Mouse (Mus musculus) urinary bladder, adult 18-20 months (tissue): ENCODE results near the gene Slc25a4.
"Not testable (repeated sequence)": the region's sequence is repeated elsewhere in the genome, so short reads cannot be mapped to it uniquely, and the experiment has no call there.

ENCODE experiments used
- DNase-seq, 2 experiments: peaks; one replicate each; pipeline ENCODE4 v3.0.0; 2022; ENCODE audit warnings: low spot score in 2 of 2, mixed read lengths in 2 of 2

The Slc25a4 gene

DNA sequence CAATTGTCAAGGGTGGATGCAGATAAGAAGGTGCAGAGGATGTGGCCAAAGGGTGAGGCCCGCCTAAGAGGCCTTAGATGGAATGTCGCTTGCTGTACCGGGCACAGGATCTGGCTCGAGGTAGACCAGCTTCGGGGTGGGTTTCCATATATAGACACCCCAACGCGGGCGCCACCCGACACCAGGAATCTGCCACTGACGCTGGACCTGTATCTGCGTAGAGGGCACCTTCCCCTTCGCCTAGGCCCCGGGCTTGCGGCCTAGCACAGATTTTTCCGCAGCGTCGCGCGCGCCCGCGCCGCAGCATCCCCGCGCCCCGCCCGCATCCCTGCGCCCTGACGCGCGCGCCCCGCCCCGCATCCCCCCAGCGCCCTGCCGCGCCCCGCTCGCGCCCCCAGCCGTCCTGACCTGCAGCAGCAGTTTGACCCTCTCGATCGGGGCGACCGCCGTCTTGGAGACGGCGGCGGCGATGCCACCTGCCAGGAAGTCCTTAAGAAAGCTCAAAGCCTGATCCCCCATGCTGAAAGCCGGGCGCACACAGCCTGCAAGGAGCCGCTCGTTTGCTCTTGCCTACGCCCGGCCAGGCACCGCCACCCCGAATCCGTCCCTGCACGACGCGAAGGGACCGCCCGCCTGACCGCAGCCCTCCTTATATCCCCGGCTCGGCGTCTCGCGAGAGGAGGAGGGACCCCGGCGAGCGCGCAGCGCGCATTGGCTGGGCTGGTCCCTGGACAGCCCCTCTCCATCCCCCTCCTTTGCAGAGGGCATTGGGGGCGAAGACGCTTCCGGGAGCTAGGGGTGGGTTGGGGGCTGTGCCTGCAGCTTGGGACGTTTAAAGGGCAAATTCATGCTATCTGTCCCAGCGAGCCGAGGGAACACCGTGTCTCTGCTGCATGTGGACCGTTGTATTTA is at the start of gene Slc25a4:
Gene Slc25a4 (minus strand): TSS at position 881 of the 912 bp plus-strand sequence.
- DNase-seq = peak; percentile 94 to 95

DNA sequence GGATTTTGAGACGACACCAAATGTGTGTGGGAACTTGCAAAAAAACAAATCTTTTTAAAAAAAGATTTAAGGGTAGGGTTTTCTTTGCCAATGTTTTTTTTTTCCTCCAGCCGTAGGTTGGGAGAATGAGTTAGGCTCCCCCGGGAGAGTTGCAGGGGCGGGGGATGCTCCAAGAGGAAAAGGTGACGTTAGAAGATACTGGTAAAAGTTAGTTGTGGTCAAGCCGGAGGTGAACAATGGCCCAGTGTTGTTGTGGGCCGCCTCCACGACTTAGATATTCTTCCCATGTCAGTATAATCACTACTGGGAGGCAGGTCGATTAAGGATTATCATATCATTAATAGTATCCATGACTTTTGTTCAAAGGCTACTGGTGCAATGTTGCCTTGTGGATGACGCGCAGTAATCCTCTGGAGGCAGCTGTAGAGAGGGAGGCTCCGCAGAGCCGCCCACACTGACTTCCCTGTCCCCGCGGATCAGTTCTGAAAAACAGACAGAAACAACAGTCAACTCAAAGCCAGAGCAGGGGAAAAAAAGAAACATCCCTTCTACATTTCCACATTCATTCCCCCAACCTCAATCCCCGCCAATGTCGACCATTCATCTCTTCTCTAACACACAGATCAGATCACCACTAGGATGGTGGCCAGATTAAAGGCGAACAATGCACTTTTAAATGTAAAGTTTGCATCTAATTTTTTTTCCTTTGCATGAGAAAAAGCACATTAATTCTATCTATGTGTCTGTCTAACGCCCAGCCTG is 47.0 kb upstream of the Slc25a4 start:
- DNase-seq = no peak

DNA sequence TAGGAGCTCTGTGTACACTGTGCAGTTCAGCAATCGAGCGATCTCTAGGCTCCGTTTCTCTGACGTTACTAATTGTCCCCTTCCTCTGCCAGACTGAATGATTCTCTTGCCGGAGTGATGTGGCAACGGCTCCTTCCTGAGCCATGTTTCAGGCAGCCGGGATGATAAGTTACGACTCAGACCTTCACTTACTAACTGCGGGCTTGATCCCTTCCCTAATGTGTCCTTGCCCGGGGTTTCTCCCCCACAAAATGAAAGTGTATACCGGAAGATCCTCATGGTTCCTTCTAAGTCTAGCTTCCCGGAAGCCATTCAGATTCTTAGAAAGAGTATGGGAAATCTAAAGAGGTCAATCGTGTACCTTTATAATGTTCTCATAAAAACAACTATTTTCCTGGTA is 41.4 kb upstream of the Slc25a4 start:
- no peak for DNase-seq

DNA sequence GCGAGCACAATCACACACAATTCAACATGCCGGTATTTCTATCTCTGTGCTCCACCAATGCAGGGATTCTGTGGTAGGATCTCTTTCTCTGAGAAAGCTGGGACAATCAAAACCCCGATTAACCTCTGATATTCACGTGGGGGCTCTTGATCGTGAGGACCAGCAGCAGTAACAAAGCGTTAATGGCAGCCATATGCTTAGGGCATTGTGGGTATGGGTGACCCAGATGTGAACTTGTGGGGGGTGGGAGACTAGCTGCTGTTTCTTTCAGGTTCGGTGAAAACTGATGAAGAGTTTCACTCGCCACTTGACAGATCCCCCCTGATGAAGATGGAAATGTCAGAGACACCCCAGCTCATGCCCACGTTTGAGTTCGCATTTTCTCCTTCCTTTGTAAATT is 40.5 kb upstream of the Slc25a4 start:
- DNase-seq = no peak

DNA sequence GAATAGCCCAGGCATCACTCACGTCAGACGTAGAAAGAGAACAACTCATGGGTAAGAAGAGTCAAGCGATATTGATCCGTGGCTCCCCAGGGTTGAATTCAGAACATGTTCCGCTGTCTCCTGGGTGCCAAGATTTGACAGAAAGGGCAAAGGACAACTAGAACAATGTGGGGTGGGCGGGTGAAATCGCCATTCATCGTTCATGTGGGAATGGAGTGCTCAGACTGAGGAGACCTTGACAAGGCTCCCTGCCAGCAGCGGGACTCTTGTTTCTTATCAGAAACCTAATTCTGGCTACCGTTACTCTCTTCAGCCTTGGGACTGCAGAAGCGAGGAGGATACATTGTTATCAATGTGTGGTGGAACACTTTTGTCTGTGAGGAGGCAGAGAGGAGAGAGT is 35.3 kb upstream of the Slc25a4 start:
- no peak for DNase-seq

DNA sequence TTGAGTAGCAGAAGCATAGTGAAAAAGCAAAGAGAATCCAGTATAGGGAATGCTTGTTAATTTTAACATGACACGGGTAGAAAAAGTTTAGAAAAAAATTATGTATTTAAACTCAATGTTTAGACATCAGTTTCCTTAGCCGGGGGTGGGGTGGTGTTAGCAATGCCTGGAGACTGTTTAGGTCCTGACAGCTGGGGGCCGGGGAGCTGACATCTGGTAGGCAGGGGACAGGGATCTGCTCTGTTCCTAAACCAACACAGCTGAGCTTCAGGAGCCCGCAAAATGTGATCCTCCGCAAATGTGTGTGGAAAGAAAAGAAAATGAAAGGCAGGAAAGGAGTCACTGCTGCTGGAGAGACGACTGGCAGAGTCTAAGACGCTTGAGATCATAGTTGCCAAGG is 31.9 kb upstream of the Slc25a4 start:
- no peak for DNase-seq

DNA sequence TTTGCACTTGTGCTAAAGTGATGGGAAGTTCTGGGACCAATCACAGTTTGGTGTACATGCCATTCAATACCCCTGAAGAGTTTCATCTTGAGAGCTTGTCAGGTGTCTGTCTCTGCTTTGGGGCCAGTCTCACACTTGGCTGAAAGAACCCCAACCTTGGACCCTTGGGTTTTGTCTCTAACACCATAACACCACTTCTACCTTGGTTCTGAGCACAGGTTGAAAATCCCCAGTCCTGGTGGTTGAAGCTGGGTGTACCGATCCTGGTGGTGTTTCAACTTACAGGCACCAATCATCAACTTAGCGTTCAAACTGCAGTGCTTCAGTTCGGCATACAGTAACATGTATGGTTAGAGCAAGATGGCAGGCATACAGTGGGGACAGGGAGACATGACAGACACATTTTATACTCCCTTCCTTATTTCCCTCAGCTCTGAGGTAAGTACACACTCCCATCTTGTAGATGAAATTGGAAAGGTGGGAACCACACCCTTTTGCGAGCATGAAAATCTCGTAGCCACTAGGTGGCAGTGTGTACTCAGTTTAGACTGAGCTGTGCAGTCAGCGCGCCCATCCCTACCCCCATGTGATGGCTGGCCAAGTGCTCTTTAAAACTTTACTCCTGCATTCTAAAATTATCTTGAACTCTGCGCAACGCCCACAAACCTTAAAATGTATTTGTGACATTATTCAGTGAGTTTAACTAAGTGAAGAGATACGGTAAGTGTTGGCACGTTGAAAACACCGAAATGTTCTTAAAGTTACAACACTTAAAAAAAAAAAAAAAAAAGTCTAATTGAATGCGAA is 30.7 kb upstream of the Slc25a4 start:
- DNase-seq = peak; percentile 40 to 43

DNA sequence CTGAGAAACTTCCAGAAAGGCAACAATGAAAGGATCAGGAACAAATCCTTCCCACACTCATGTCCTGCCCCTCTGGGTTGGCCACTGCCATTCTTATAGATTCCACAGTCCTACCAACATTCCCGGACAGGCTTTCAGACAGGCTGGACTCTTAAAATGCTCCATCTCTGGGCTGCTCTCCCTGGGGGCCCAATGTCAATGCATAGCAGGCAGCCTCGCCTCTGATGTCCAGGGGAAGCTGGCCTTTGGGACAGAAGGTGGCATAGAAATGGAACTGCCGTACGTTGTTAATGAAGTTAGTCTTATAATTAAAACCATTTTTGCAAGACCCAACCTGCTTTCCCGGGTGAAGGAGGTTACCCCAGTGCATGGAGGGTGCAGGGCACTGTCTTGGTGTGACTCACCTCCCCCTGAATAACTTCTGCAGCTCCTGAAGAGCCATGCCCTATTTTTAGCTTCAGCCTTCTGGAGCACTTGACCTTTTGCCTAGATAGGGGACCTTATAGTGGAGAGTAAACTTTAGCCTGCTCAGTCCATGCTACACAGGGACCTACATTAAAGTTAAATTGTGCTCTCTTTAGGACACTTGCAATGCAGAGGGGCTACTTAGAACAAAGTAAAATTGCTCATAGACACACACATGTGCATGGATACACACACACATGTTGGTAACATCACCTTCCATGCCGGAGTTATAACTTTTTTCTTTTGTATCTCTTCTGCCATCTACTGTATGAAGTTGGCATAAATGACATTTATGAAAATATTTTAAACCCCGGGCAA is 25.5 kb upstream of the Slc25a4 start:
- DNase-seq = no peak

DNA sequence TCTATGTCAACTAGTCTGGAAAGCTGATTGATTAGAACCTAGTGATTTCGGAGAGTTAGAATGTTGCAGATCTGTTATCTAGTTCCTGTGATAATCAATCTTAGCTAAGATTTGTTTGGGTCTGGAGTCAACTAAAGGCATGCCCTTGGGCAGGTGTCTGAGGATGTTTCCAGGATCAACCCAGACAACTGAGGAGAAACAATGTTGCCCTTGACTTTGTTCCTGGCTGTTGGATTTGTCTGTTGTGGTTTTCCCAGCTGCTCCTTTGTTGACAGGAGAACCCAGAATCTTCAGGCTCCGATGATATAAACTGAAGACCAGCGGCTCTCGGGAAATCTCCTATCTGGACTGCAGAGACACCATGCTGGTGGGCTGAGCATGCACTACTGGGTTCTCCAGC is 23.7 kb upstream of the Slc25a4 start:
- DNase-seq = no peak

DNA sequence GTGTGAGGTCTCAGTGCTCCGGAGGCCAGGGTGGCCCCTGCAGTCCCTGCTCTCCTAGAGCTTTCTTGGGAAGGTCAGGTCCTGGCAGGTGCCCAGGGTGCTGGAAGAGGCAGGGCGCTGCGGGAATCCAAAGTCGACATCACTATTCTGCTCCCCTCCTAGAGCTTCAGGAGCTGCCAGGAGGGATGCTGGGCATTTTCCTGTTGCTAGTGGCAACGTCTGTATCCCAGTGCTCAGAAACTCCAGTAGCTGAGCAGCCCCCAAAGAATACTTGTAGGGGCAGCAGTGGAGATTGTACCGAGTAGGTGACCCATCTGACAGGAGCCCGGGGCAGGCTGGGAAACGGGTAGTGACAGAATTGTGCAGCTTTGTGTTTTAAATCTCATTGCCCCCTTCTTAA is 21.7 kb upstream of the Slc25a4 start:
- DNase-seq = no peak

DNA sequence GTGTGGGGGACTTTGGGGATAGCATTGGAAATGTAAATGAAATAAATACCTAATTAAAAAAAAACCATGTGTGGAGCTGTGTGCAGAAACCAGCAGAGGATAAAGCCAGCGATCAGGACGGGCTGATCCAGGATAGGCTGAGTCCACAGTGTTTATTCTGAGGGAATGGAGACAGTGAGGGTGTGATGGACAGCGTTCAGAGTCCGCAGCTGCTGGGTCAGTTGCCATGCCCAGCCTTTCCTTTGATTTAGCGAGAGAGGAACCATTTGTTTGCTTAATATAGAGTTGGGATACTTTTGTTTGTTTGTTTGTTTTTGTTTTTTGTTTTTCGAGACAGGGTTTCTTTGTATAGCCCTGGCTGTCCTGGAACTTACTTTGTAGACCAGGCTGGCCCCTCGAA is 20.9 kb upstream of the Slc25a4 start:
- DNase-seq = not testable (repeated sequence)

DNA sequence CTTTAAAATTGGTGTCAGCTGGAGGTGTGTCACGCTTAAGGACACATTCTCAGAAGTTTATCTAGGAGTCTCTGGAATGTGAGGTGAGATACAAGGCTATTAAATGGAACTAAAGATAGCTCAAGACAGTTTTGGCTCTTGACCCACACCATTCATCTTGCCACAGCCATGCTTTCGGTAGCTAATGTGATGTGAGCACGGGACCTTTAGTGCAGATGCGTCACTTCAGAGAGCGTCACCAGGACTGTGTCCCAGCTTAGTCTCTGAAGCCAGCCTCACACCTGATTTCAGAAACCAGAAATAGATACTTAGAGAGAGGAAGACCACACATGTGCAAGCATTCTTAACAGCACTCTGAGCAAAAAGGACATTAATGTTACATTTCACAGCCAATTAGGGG is 15.5 kb upstream of the Slc25a4 start:
- DNase-seq = no peak

DNA sequence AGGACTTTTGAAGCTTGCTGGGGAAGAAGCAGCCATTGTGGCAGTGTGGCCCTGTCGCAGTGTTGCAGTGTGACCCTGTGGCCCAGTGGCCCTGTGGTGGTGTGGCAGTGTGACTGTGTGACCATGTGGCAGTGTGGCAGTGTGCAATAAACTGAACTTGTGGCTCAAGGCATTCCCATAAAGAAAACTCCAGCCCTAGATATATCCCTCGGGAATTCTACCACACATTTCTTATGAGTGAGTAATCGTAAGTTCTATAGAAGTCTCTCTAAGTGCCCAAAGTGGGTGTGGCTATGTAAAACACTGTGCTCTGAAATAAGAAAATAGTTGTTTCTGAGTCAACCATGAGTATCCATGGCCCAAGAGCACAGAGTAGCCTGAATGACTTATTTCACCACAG is 14.4 kb upstream of the Slc25a4 start:
- no peak for DNase-seq

DNA sequence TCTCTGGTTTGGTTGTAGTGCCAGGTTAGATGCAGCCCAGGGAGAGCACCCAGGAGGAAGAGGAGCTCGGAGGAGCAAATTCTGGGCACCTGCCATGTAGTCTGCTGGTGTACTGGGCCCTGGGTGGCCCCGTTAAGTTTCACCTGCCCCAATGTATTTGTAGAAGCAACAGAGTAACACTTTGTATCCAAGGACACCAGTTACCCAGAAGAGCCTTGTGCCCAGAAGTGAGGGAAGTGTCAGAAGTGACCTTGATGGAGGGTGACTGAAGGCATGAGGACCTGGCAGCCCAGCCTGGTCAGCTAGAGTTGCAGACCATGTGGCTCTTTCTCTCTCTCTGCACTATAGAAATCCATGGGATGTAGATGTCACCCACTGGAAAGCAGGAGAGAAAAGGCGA is 9.5 kb upstream of the Slc25a4 start:
- no peak for DNase-seq

DNA sequence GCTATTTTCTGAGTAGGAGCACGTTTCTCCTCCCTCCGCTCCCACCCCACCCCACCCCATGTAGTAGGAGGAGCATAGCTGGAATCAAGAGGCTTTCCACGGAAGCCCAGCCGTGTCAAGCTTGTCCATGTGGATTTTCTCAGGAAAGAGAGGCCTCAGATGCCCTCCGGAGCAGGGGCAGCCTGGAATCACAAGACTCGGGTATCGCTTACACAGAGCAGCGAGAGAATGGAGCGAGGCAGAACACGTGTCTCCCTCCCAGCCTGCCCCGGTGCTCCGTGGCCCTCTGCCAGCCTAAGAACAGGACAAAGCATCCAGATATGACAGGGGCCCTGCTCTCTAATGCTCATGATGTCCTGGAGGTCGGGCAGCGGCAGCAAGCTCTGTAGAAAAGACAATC is 5.8 kb upstream of the Slc25a4 start:
- DNase-seq = no peak

DNA sequence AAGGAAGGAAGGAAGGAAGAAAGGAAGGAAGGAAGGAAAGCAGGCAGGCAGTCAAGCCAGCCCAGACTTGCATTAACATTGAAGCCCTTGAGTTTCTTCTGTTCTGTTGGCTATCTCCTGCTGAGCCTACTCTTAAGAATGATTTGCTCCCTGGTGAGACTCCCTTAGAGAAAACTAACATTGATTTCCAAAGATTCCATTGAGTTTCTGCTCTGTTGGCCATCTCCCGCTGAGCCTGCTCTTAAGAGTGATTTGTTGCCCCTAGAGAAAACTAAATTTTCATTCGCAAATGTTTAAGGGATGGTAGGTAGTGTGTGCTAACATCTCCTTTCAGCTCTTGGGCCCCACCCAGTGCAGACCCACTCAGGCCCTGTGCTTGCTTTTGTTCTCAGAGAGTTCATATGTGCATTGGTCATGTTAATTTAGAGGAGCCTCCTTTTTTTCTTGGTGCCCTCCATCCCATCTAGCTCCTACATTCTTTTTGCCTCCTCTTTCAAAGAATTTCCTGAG is 2.9 kb upstream of the Slc25a4 start:
- DNase-seq = no peak

DNA sequence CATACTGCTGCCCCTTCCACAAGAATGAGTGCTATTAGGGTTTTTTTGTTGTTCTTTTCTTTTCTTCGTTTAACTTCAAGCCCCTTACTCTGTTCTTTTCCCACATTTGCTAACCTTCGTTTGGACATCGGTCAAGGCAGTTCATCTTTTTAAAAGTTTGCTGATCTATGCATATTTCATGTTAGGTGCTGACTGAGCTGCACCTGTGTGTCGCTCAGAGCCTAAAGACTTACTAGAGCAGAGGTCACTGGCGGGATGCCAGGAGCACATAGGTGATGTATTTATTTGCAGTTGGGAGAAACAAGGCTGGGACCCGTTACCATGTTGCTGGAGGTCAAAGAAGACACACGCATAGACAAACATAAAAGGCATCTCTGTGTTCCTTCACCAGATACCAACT is 1.1 kb upstream of the Slc25a4 start:
- DNase-seq = no peak

DNA sequence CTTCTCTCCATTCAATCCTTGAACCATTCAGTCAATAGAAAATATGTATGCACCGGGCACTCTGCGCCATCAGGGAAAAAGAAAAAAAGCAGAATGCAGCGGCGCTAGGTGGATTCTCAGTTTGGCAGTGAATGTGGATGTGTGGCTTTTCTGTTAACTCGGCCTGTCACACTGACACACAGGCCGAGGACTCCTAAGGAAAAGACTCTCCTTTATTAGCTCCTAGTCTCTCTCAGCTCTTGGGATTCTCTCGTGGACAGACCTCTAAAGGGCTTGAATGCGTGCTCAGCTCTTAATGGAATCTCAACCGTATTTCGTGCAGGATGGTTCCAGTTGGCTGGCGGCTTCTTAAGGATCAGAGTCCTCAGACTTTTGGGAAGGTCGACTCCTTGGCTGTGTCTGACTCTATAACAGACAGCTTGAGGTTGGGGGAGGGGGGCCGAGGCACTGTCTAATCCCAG is 557 bp upstream of the Slc25a4 start:
- DNase-seq = no peak

DNA sequence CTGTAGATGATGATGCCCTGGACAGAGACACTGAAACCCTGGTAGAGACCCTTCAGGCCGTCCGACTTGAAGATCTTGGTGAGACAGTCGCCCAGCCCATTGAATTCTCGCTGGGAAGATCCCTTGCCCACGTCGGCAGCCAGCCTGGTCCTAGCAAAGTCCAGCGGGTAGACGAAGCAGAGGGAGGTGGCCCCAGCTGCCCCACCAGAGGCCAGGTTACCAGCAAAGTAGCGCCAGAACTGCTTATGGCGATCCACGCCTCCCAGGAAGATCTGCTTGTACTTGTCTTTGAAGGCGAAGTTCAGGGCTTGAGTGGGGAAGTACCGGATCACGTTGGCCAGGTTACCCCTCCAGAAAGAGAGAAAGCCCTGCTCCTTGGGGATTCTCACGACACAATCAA is 2.0 kb downstream of the Slc25a4 start:
- no peak for DNase-seq

DNA sequence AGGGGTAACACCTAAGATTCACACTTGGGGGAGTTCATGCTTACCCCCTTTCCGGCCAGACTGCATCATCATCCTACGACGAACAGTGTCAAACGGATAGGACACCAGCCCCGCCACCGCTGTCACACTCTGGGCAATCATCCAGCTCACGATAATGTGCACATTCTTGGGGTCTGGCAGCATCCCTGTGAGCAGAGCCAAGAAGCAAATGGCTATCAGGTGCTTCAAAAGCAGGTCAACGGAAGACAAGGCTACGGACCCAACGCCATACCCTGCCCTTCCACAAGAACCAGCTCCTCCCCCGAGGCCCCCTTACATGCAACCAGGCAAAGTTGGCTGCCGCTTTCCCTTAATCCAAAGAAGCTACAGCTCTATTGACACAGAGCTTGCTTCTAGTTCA is 2.7 kb downstream of the Slc25a4 start:
- no peak for DNase-seq

DNA sequence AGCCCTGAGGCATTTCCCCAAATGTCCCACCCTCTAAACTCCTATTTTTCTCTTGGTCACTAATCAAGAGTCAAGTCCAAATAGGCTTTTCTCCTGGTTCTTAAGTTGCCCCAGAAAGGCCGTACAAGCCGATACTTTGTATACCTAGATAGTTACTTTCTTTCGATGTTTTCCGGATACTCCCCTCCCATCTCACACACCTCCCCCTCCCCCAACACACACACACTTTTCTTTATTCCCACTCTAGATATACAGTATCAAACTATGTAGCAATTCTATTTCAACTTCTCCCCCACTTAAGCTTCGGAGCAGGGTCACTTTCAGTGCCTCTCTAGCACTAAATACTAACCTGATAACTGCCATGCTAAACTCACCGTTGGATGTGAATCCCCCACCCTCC is 5.0 kb downstream of the Slc25a4 start:
- no peak for DNase-seq
